Mouse (Mus musculus): ENCODE measurements around the gene Nlgn2. TPM values are rescaled to one million over a fixed set of nuclear protein-coding genes. Genes with fewer than 3 reads are reported as not detected.

Gene Nlgn2
- total and polyA plus RNA-seq, 3 experiments, result 0.20 to 1.3 (median 1.1) TPM

GRCm38 (mm10) chr11:69884663-69885062 lies 47.1 kb upstream of the Nlgn2 start:
- Histone ChIP-seq H3K27ac (ENCODE audit: insufficient read depth, low read depth) (no peak overlapping the region), H3K9me3 (replicated peaks; ENCODE audit: low read length) (peaks cover 10% of the 10 kb centered on the region), H3K36me3 (replicated peaks in 1 of 2; ENCODE audit: control insufficient read depth in 1 of 2, insufficient read depth in 1 of 2, low read length in 1 of 2) (peaks cover 21 to 84% of the 10 kb centered on the region in 2 experiments), H3K4me2 (ENCODE audit: insufficient read depth, low read depth, poor library complexity, severe bottlenecking) (no peak overlapping the region), H3K79me2 (replicated peaks; ENCODE audit: control insufficient read depth, extremely low read depth, insufficient read depth, poor library complexity, severe bottlenecking) (no peaks in the 10 kb centered on the region), H3K27me3 (replicated peaks) (no peaks in the 10 kb centered on the region), H3K4me1 (ENCODE audit: control insufficient read depth in 1 of 2, insufficient read depth in 2 of 2) (peaks cover 8 to 22% of the 10 kb centered on the region in 2 experiments), H3K9ac (ENCODE audit: insufficient read depth, low read depth) (no peak overlapping the region), H3K4me3 (replicated peaks in 1 of 3; ENCODE audit: low read depth in 2 of 3, low read length in 2 of 3, poor library complexity in 1 of 3) (no peak overlapping the region)
- DNase-seq (ENCODE audit: extremely low read depth), result no peak
- dilution Hi-C loops (cut with MboI; ENCODE audit: extremely low pct_ligation_motif_present, extremely low pct_unique_long_range_greater_than_20kb, low sequenced_read_pairs) (no loop called here), in situ Hi-C loops (cut with MboI; ENCODE audit: low pct_ligation_motif_present, low pct_unique_long_range_greater_than_20kb, low sequenced_read_pairs) (loop anchor here (5.0 kb wide), 1 partner anchor 33 kb away; no protein-coding TSS in a partner anchor)
- TF ChIP-seq ZNF384 (IDR thresholded peaks at IDR 0.05; ENCODE audit: low read depth, low read length) (no peak), UBTF (IDR thresholded peaks at IDR 0.05; ENCODE audit: low read depth, low read length) (no peak), CTCF (conservative IDR thresholded peaks at IDR 0.05 in 1 of 2, IDR thresholded peaks at IDR 0.05 in 1 of 2; ENCODE audit: low read depth in 2 of 2, low read length in 2 of 2) (no peak), BHLHE40 (IDR thresholded peaks at IDR 0.05; ENCODE audit: low read depth, low read length) (no peak), MYC (IDR thresholded peaks at IDR 0.05; ENCODE audit: low read depth, low read length) (no peak), JUND (conservative IDR thresholded peaks at IDR 0.05; ENCODE audit: low read depth, low read length) (no peak), MAFK (IDR thresholded peaks at IDR 0.05; ENCODE audit: insufficient replicate concordance, low read length) (no peak), TCF12 (IDR thresholded peaks at IDR 0.05; ENCODE audit: low read depth, low read length) (no peak), IRF4 (IDR thresholded peaks at IDR 0.05; ENCODE audit: low read depth, low read length) (no peak), E2F4 (IDR thresholded peaks at IDR 0.05; ENCODE audit: insufficient replicate concordance, low read depth, low read length) (no peak)

- DNase-seq (ENCODE audit: extremely low read depth), result no peak
- dilution Hi-C loops (cut with MboI; ENCODE audit: extremely low pct_ligation_motif_present, extremely low pct_unique_long_range_greater_than_20kb, low sequenced_read_pairs), result no loop called here
- no peak for TF ChIP-seq TBP (conservative IDR thresholded peaks at IDR 0.05; ENCODE audit: low read depth, low read length)
- no peak for TF ChIP-seq GABPA (IDR thresholded peaks at IDR 0.05; ENCODE audit: insufficient replicate concordance, low read depth, low read length)
- TF ChIP-seq EP300 (IDR thresholded peaks at IDR 0.05; ENCODE audit: low read length), result no peak
- TF ChIP-seq HCFC1 (IDR thresholded peaks at IDR 0.05; ENCODE audit: low read depth, low read length), result no peak
- no peak for TF ChIP-seq ETS1 (conservative IDR thresholded peaks at IDR 0.05; ENCODE audit: low read depth, low read length)
- no peaks in the 10 kb centered on the region for H3K27me3 ChIP-seq (replicated peaks)
- H3K36me3 ChIP-seq (replicated peaks in 1 of 2; ENCODE audit: control insufficient read depth in 1 of 2, insufficient read depth in 1 of 2, low read length in 1 of 2), result peaks cover 21 to 84% of the 10 kb centered on the region in 2 experiments
- no peak overlapping the region for H3K27ac ChIP-seq (ENCODE audit: insufficient read depth, low read depth)
- no peak overlapping the region for H3K9ac ChIP-seq (ENCODE audit: insufficient read depth, low read depth)
- H3K4me2 ChIP-seq (ENCODE audit: insufficient read depth, low read depth, poor library complexity, severe bottlenecking), result no peak overlapping the region
- H3K9me3 ChIP-seq (replicated peaks; ENCODE audit: low read length), result peaks cover 10% of the 10 kb centered on the region
- H3K4me3 ChIP-seq (replicated peaks in 1 of 3; ENCODE audit: low read depth in 2 of 3, low read length in 2 of 3, poor library complexity in 1 of 3), result no peak overlapping the region
- in situ Hi-C loops (cut with MboI; ENCODE audit: low pct_ligation_motif_present, low pct_unique_long_range_greater_than_20kb, low sequenced_read_pairs), result loop anchor here (5.0 kb wide), 1 partner anchor 33 kb away; no protein-coding TSS in a partner anchor
- H3K79me2 ChIP-seq (replicated peaks; ENCODE audit: control insufficient read depth, extremely low read depth, insufficient read depth, poor library complexity, severe bottlenecking), result no peaks in the 10 kb centered on the region
- H3K4me1 ChIP-seq (ENCODE audit: control insufficient read depth in 1 of 2, insufficient read depth in 2 of 2), result peaks cover 12 to 26% of the 10 kb centered on the region in 2 experiments
These were observed 46.7 kb upstream of the Nlgn2 start for GRCm38 (mm10) chr11:69884240-69884639.
